In genomic region chr1:58562455-58562854, GRCm38 (mm10) we compare ENCODE assay signal across 8 mouse cellular contexts. TPM values are rescaled to one million over a fixed set of nuclear protein-coding genes. Genes with fewer than 3 reads are reported as not detected.
DNase-seq lines count a peak whose midpoint lies in the region; ATAC-seq lines count a peak whose summit lies in the region.

No protein-coding gene starts in this region.

- H3K4me3 ChIP-seq in midbrain, embryonic 11.5 days (ENCODE audit: low read depth, low read length): no peak overlapping the region
- no peak overlapping the region for H3K4me3 ChIP-seq in midbrain, embryonic 15.5 days

- 90% methylated on average over 1 of the region's 1 CpGs for WGBS in midbrain, embryonic 11.5 days
- 95% methylated on average over 1 of the region's 1 CpGs for WGBS in midbrain, embryonic 15.5 days

- H3K9me3 ChIP-seq in midbrain, embryonic 11.5 days (ENCODE audit: control insufficient read depth, low read length): no peaks in the 10 kb centered on the region
- H3K9me3 ChIP-seq in midbrain, embryonic 15.5 days: no peaks in the 10 kb centered on the region

- H3K27me3 ChIP-seq in midbrain, embryonic 11.5 days (ENCODE audit: control insufficient read depth, insufficient read depth, low read length): no peaks in the 10 kb centered on the region
- no peaks in the 10 kb centered on the region for H3K27me3 ChIP-seq in midbrain, embryonic 15.5 days (replicated peaks)

- no peaks in the 10 kb centered on the region for H3K36me3 ChIP-seq in midbrain, embryonic 11.5 days (ENCODE audit: control insufficient read depth, insufficient read depth, low read length)
- H3K36me3 ChIP-seq in midbrain, embryonic 15.5 days (replicated peaks): peaks cover 7% of the 10 kb centered on the region; the same call in 1 of the 2 replicates

- no peak for ATAC-seq in cerebellum, adult (ENCODE audit: insufficient number of reproducible peaks, low FRiP score, low TSS enrichment)
- no peak for ATAC-seq in midbrain, embryonic 11.5 days (ENCODE audit: low FRiP score)
- no peak for ATAC-seq in midbrain, embryonic 15.5 days (replicated peaks)
- ATAC-seq in granulocyte monocyte progenitor cell, adult 5-6 weeks (replicated peaks; ENCODE audit: poor library complexity, severe bottlenecking): peak; percentile 48; the same call in 1 of the 2 replicates
- ATAC-seq in megakaryocyte progenitor cell, adult 5-6 weeks (replicated peaks; ENCODE audit: poor library complexity): peak; percentile 76

- H3K9ac ChIP-seq in midbrain, embryonic 11.5 days (ENCODE audit: low read length): no peak overlapping the region
- no peak overlapping the region for H3K9ac ChIP-seq in midbrain, embryonic 15.5 days

- DNase-seq in cerebellum, adult 11 months: peak; percentile 37
- peak; percentile 83 for DNase-seq in midbrain, embryonic 11.5 days (ENCODE audit: low spot score, missing footprints)
- DNase-seq in c-Kit-positive CD71-positive TER-119-negative erythroid progenitor cells, embryonic 14.5 days (ENCODE audit: low read depth): peak; percentile 52
- peak; percentile 44 to 67 for DNase-seq in thymus, postnatal 10 days (ENCODE audit: low spot score in 2 of 2)

- no peak overlapping the region for H3K4me2 ChIP-seq in midbrain, embryonic 11.5 days
- no peak overlapping the region for H3K4me2 ChIP-seq in midbrain, embryonic 15.5 days

- H3K4me1 ChIP-seq in midbrain, embryonic 11.5 days (ENCODE audit: control insufficient read depth, insufficient read depth, low read length): no peaks in the 10 kb centered on the region
- no peaks in the 10 kb centered on the region for H3K4me1 ChIP-seq in midbrain, embryonic 15.5 days

- no peak overlapping the region for H3K27ac ChIP-seq in midbrain, embryonic 11.5 days (ENCODE audit: low read depth, low read length)
- no peak overlapping the region for H3K27ac ChIP-seq in midbrain, embryonic 15.5 days

RNA-seq across cellular contexts. Expression of gene Fam126b, which starts 23.7 kb away (rescaled TPM):
- 7.2 and 8.5 TPM in 2 replicates for polyA plus RNA-seq in midbrain, embryonic 11.5 days (2014; fragmentation: Nextera tagmentation; extraction: Ambion mirVana)
- 13.7 and 15.6 TPM in 2 replicates for polyA plus RNA-seq in midbrain, embryonic 15.5 days (2015; fragmentation: Nextera tagmentation; extraction: Ambion mirVana)
- total RNA-seq in granulocyte monocyte progenitor cell, adult 5-6 weeks (2014; fragmentation: Nextera tagmentation): 14.9 and 25.2 TPM in 2 replicates
- total RNA-seq in granulocyte monocyte progenitor cell, adult 5-6 weeks (2017): 14.6 and 20.2 TPM in 2 replicates
- total RNA-seq in megakaryocyte progenitor cell, adult 5-6 weeks (2015): 16.1 and 17.1 TPM in 2 replicates
- 19.8 and 32.5 TPM in 2 replicates for total RNA-seq in megakaryocyte progenitor cell, adult 5-6 weeks (2017)

RNA-seq across cellular contexts. Expression of gene Ndufb3, which starts 23.7 kb away (rescaled TPM):
- 157 and 161 TPM in 2 replicates for polyA plus RNA-seq in midbrain, embryonic 11.5 days (2014; fragmentation: Nextera tagmentation; extraction: Ambion mirVana)
- 147 and 170 TPM in 2 replicates for polyA plus RNA-seq in midbrain, embryonic 15.5 days (2015; fragmentation: Nextera tagmentation; extraction: Ambion mirVana)
- 120 and 177 TPM in 2 replicates for total RNA-seq in granulocyte monocyte progenitor cell, adult 5-6 weeks (2014; fragmentation: Nextera tagmentation)
- 62.3 and 124 TPM in 2 replicates for total RNA-seq in granulocyte monocyte progenitor cell, adult 5-6 weeks (2017)
- 135 and 167 TPM in 2 replicates for total RNA-seq in megakaryocyte progenitor cell, adult 5-6 weeks (2015)
- total RNA-seq in megakaryocyte progenitor cell, adult 5-6 weeks (2017): 94.5 and 99.4 TPM in 2 replicates

RNA-seq across cellular contexts. Expression of gene Orc2, which starts 57.5 kb away (rescaled TPM):
- polyA plus RNA-seq in midbrain, embryonic 11.5 days (2014; fragmentation: Nextera tagmentation; extraction: Ambion mirVana): 39.0 and 47.3 TPM in 2 replicates
- polyA plus RNA-seq in midbrain, embryonic 15.5 days (2015; fragmentation: Nextera tagmentation; extraction: Ambion mirVana): 21.3 and 22.1 TPM in 2 replicates
- total RNA-seq in granulocyte monocyte progenitor cell, adult 5-6 weeks (2014; fragmentation: Nextera tagmentation): 30.3 and 35.4 TPM in 2 replicates
- total RNA-seq in granulocyte monocyte progenitor cell, adult 5-6 weeks (2017): 71.1 and 79.5 TPM in 2 replicates
- total RNA-seq in megakaryocyte progenitor cell, adult 5-6 weeks (2015): 52.6 and 52.7 TPM in 2 replicates
- total RNA-seq in megakaryocyte progenitor cell, adult 5-6 weeks (2017): 80.9 and 127 TPM in 2 replicates

Comparison
In these comparisons a context has a peak if more than half of its experiments do, and no peak if none do; other contexts are left out.
1. ATAC-seq: peak in granulocyte monocyte progenitor cell, adult 5-6 weeks (single experiment) and megakaryocyte progenitor cell, adult 5-6 weeks (single experiment); none in cerebellum, adult (single experiment), midbrain, embryonic 11.5 days (single experiment) and midbrain, embryonic 15.5 days (single experiment).
2. Peak in every context shown above with its lines, with median percentiles within 50 percentile points of each other: DNase-seq.